Mouse (Mus musculus) forebrain, embryonic 14.5 days (tissue): ENCODE results near the gene Csf2rb2. TPM values are rescaled to one million over a fixed set of nuclear protein-coding genes. Genes with fewer than 3 reads are reported as not detected.
"Not testable (repeated sequence)": the region's sequence is repeated elsewhere in the genome, so short reads cannot be mapped to it uniquely, and the experiment has no call there.

Experiments
- ATAC-seq: fragments of 200-750 bp; cut with Nextera tagmentation; 2 replicates; pipeline ENCODE4 v1.8.0; 2017; ENCODE audit warnings: mild to moderate bottlenecking, moderate library complexity
- DNase-seq: peaks from one replicate; pipeline ENCODE4 v3.0.0-alpha.2; 2015; ENCODE audit warnings: low spot score
- H3K27ac ChIP-seq: fragments of 300-500 bp; sonication (generic); 2 replicates; pipeline ENCODE4 v1.5.1; 2014; ENCODE audit warnings: low read depth, mild to moderate bottlenecking, control low read depth, low read length, moderate library complexity
- H3K27me3 ChIP-seq: fragments of 300-500 bp; sonication (generic); replicated peaks from 2 replicates; pipeline ENCODE4 v1.6.1; 2014; ENCODE audit warnings: low read length, control low read depth, mixed read lengths; ENCODE audit not compliant: control insufficient read depth, insufficient read depth
- H3K36me3 ChIP-seq: fragments of 300-500 bp; sonication (generic); 2 replicates; pipeline ENCODE4 v1.6.1; 2014; ENCODE audit warnings: low read length, control low read depth; ENCODE audit not compliant: control insufficient read depth, insufficient read depth
- H3K4me1 ChIP-seq: fragments of 300-500 bp; sonication (generic); 2 replicates; pipeline ENCODE4 v1.6.1; 2014; ENCODE audit warnings: antibody characterized with exemption, low read length, control low read depth; ENCODE audit not compliant: control insufficient read depth, insufficient read depth
- H3K4me2 ChIP-seq: fragments of 300-500 bp; sonication (generic); 2 replicates; pipeline ENCODE4 v1.6.1; 2014; ENCODE audit warnings: mild to moderate bottlenecking, control low read depth, low read length
- H3K4me3 ChIP-seq: fragments of 300-500 bp; sonication (generic); 2 replicates; pipeline ENCODE4 v1.5.1; 2014; ENCODE audit warnings: low read depth, low read length, control low read depth
- H3K9ac ChIP-seq: fragments of 300-500 bp; sonication (generic); 2 replicates; pipeline ENCODE4 v1.6.1; 2014; ENCODE audit warnings: mild to moderate bottlenecking, low read length, control low read depth, moderate library complexity
- H3K9me3 ChIP-seq: fragments of 300-500 bp; sonication (generic); replicated peaks from 2 replicates; pipeline ENCODE4 v1.6.1; 2016; ENCODE audit warnings: low read length, control low read depth, mixed read lengths; ENCODE audit not compliant: control insufficient read depth
- WGBS: fragments of 180-500 bp; shearing (Covaris S2); extraction: QIAGEN DNeasy Blood & Tissue Kit; methylation state at CpG from one replicate; pipeline ENCODE4 v1.1.7; 2014; 5-methylcytosine and 5-hydroxymethylcytosine counted together
- polyA plus RNA-seq: library from polyadenylated mRNA; unstranded; fragments of >200 nt; fragmentation: Nextera tagmentation; extraction: Ambion mirVana; gene quantifications from 2 replicates; pipeline ENCODE4 v1.2.1, GENCODE M21; 2014

Gene Csf2rb2
- polyA plus RNA-seq, 1 experiment from 2014 or later: not detected

GRCm38 (mm10) chr15:78323366-78323765, 17.8 kb upstream of the Csf2rb2 start:
- H3K27ac ChIP-seq: no peak overlapping the region
- H3K4me1 ChIP-seq: no peaks in the 10 kb centered on the region
- no peak overlapping the region for H3K9ac ChIP-seq
- WGBS: 65% methylated on average over 1 of the region's 1 CpGs
- no peak overlapping the region for H3K4me2 ChIP-seq
- H3K27me3 ChIP-seq: no peaks in the 10 kb centered on the region
- H3K9me3 ChIP-seq: no peaks in the 10 kb centered on the region
- H3K4me3 ChIP-seq: no peak overlapping the region
- H3K36me3 ChIP-seq: no peaks in the 10 kb centered on the region
- ATAC-seq (no peak), DNase-seq (no peak)

DNA sequence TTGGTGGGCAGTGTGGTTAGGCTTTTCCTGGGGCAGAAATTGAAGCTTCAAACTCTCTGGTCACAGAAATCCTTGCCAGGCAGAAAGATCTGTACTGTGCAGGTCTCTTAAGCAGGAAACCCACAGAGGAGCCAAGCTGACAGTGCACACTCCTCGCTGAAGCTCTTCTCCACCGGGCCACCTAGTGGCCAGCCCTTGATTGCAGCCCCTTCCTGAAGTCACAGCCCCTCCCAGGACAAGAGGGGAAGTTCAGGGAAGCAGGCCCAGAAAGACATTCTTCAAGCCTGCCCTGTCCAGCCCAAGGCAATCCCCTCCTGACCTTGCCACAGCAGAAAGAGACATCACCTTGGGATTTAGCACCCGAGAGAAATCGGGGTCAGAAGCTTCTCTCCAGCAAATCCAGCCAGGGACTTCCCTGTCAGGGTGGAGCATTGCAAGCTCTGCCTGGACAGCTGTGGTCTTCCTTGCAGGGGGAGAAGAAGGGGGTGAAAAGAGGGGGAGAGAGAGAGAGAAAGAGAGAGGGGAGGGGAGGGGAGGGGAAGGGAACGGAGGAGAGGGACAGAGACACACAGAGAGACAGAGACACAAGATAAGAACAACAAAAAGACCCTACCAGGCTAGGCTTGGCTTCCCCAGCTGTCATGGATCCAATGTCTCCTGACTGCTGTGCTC, 15.4 kb upstream of the Csf2rb2 start:
- DNase-seq (peak; percentile 59), ATAC-seq (no peak)
- no peak overlapping the region for H3K9ac ChIP-seq
- no peak overlapping the region for H3K27ac ChIP-seq
- H3K4me3 ChIP-seq: no peak overlapping the region
- H3K4me1 ChIP-seq: no peaks in the 10 kb centered on the region
- H3K36me3 ChIP-seq: no peaks in the 10 kb centered on the region
- H3K27me3 ChIP-seq: no peaks in the 10 kb centered on the region
- no peaks in the 10 kb centered on the region for H3K9me3 ChIP-seq
- H3K4me2 ChIP-seq: no peak overlapping the region
- WGBS: 23% methylated on average over 5 of the region's 5 CpGs

- not testable (repeated sequence) for DNase-seq, H3K9me3 ChIP-seq, H3K4me3 ChIP-seq, H3K36me3 ChIP-seq, H3K9ac ChIP-seq, H3K27me3 ChIP-seq, H3K27ac ChIP-seq, H3K4me1 ChIP-seq, ATAC-seq, H3K4me2 ChIP-seq
- WGBS: 81% methylated on average over 2 of the region's 2 CpGs
Observed at GRCm38 (mm10) chr15:78318338-78319171, 13.0 kb upstream of the Csf2rb2 start.

- H3K27ac ChIP-seq, DNase-seq, H3K4me1 ChIP-seq, H3K9me3 ChIP-seq, H3K4me3 ChIP-seq, H3K9ac ChIP-seq, H3K4me2 ChIP-seq, H3K27me3 ChIP-seq, ATAC-seq, H3K36me3 ChIP-seq: not testable (repeated sequence)
- WGBS: 83% methylated on average over 5 of the region's 5 CpGs
Observed at GRCm38 (mm10) chr15:78313659-78314058, 8.1 kb upstream of the Csf2rb2 start.

DNA sequence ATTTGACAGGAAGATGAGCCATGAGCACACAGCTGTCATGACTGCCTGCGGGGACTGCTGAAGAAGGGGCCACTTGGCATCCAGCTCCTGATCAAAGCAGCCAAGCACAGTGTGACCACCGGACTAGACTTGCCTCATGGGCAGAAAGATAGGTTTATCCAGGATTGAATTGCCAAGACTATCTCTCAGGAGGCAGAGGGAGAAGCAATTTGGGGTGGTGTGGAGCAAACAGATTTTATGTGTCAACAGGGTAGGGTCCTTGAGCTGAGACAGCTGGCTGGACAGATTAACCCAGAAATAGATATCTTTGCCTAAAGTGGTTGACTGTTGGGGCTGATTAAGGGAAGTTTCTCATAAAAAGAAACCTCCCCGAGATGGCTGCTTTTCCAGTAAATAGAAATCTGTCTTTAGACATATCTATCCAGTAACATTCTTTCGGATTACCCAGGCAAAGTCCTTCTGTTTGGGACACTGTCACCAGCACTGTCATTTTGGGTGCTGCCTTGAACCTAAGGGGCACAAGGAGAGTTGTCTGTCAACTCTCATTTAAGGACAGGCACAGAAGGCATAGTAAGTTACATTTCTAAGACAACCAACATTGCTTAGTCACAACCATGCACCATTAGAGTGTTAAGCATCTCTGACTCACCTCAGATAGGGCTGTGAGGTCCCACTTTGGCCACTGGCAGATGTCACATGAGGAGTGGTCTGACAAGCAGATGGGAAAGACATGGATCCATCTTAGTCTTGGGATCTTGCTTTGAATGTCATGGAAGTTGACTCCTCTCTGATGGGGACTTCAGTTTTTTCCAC, 7.1 kb upstream of the Csf2rb2 start:
- DNase-seq, H3K27ac ChIP-seq, H3K4me3 ChIP-seq, H3K9ac ChIP-seq, H3K4me1 ChIP-seq, ATAC-seq, H3K27me3 ChIP-seq, H3K4me2 ChIP-seq, H3K36me3 ChIP-seq, H3K9me3 ChIP-seq: not testable (repeated sequence)
- 85% methylated on average over 4 of the region's 4 CpGs for WGBS

DNA sequence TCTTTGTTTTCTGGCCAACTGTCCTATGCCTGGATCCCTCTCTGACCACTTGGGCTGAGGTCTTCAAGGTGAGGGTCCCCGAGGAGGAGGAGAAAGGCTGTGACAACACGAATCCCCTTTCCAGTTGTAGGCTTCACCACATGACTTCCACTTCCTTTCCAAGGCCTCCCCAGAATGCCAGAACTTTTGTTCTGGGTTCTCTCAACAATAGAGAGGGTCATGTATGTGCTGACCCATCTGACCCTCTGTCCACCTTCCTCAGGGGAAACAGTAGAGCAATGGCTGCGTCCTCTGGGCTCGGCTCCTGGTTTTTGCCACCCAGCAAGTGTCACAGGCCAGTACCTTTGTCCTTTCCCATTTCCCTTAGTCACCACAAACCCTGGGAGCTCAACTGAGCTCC, 5.5 kb upstream of the Csf2rb2 start:
- ATAC-seq (no peak), DNase-seq (no peak)
- WGBS: 84% methylated on average over 4 of the region's 4 CpGs

DNA sequence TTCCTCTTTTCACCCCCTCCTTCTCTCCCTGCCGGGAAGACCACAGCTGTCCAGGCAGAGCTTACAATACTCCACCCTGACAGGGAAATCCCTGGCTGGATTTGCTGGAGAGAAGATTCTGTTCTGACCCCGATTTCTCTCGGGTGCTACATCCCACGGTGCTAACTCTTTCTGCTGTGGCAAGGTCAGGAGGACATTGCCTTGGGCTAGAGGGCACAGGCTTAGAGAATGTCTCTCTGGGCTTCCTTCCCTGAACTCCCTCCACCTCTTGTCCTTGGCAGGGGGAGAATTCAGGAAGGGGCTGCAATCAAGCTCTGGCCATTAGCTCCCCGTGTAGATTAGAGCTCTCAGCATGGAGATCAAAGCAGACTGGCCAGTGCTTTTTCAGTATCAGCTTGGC, 4.3 kb upstream of the Csf2rb2 start:
- Histone ChIP-seq H3K4me2 (no peak overlapping the region), H3K27ac (no peak overlapping the region), H3K4me3 (no peak overlapping the region), H3K27me3 (no peaks in the 10 kb centered on the region), H3K9ac (no peak overlapping the region), H3K36me3 (no peaks in the 10 kb centered on the region), H3K4me1 (no peaks in the 10 kb centered on the region), H3K9me3 (no peaks in the 10 kb centered on the region)
- ATAC-seq: no peak
- no peak for DNase-seq
- WGBS: 44% methylated on average over 5 of the region's 5 CpGs

More for the DNA sequence above, 5.5 kb upstream of the Csf2rb2 start:
- Histone ChIP-seq H3K27ac (no peak overlapping the region), H3K4me1 (no peaks in the 10 kb centered on the region), H3K9ac (no peak overlapping the region), H3K4me3 (no peak overlapping the region), H3K4me2 (no peak overlapping the region), H3K27me3 (no peaks in the 10 kb centered on the region), H3K36me3 (no peaks in the 10 kb centered on the region), H3K9me3 (no peaks in the 10 kb centered on the region)

DNA sequence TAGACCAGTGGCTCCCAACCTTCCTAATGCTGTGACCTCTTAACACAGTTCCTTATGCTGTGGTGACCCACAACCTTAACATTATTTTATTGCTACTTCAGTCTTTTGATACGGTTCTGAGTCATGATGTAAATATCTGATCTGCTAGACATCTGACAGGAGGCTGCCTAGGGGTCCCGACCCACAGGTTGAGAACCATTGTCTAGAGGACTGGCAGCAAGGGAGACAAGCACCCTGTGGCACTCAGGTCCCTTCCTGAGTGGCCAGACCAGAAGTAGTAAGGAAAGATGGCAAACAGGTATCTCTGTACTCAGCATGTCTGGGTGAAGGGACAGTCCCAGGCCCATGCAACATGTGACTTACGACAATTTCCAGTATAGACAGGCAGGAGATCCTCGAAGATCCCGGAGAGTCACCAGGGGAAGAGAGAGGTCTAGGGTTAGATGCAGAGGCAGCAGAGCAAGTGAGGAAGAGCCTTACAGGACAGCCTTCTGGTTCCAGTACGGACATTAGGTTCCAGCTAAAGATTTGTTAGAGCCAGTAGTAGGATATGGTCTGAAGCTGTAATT, 1.8 kb downstream of the Csf2rb2 start:
- 84% methylated on average over 6 of the region's 6 CpGs for WGBS

More for the DNA sequence above, 1.8 kb downstream of the Csf2rb2 start:
- ATAC-seq: no peak
- no peaks in the 10 kb centered on the region for H3K9me3 ChIP-seq
- no peak overlapping the region for H3K4me3 ChIP-seq
- no peak overlapping the region for H3K9ac ChIP-seq
- H3K4me1 ChIP-seq: no peaks in the 10 kb centered on the region
- H3K27ac ChIP-seq: no peak overlapping the region
- no peaks in the 10 kb centered on the region for H3K36me3 ChIP-seq
- no peak overlapping the region for H3K4me2 ChIP-seq
- no peak for DNase-seq
- no peaks in the 10 kb centered on the region for H3K27me3 ChIP-seq
